Mouse (Mus musculus): ENCODE data around the gene Nemp1. TPM values are rescaled to one million over a fixed set of nuclear protein-coding genes. Genes with fewer than 3 reads are reported as not detected.
"Not testable (repeated sequence)": the region's sequence is repeated elsewhere in the genome, so short reads cannot be mapped to it uniquely, and the experiment has no call there.

Nemp1 gene
- polyA plus RNA-seq, 3 experiments from 2014 or later = 3.7 to 5.9 (median 5.7) TPM

- ATAC-seq = no peak
Measured at GRCm38 (mm10) chr10:127645791-127646190, 20.9 kb upstream of the Nemp1 start.

DNA sequence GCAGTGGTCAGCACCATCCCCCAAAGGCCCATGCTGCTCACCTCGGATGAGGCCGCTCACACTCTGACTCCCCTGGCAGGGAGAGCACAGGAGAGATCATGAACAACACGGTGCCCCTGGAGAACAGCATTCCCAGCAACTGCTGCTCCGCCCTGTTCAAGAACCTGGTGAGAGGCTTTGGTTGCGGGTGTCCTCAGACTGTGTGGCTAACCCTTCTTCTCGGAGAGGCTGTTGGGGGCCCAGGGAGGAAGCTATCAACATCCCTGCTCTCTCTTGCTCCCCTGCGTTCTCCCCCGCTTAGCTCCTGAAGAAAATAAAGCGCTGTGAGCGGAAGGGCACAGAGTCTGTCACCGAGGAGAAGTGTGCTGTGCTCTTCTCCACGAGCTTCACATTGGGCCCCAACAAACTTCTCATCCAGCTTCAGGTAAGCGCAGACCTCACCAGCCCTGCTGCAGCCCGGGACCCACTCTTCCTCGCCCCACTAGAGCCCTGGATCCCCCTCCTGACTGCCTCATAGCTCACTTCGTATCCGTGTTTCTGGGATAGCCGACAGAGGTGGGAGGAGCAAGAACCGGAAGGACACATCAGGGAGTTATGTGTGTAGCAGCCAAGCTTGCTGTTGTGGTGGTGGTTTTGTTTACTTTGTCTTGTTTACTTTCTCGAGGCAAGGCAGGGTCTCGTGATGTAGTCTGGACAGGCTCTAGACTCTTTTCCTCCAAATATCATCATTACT lies 13.6 kb upstream of the Nemp1 start:
- ATAC-seq = no peak

GRCm38 (mm10) chr10:127654970-127655579 lies 11.6 kb upstream of the Nemp1 start:
- ATAC-seq = no peak

DNA sequence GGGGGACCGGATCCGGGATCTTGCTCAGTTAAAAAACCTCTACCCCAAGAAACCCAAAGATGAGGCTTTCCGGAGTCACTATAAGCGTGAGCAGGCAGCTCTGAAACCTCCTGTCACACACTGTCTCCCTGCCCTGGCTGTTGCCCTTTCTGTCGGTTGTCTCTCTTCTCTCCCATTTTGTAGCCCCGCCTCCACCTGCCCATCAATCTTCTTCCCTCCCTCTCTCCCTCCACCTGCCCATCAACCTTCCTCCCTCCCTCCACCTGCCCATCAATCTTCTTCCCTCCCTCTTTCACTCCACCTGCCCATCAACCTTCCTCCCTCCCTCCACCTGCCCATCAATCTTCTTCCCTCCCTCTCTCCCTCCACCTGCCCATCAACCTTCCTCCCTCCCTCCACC lies 9.1 kb upstream of the Nemp1 start:
- not testable (repeated sequence) for ATAC-seq

DNA sequence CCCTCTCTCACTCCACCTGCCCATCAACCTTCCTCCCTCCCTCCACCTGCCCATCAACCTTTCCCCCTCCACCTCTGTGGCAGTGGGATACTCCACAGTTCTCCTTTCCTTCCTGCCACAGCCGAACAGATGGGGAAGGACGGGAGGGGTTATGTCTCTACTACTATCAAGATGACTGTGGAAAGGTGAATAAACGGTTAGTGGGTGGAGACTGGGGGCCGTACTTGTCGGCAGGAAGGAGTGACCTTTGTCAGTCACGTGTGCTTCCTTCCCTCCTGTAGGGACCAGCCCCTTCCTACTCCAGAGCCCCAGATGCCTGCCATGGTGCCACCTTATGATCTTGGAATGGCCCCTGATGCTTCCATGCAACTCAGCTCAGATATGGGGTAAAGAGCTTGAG lies 8.6 kb upstream of the Nemp1 start:
- ATAC-seq = peak; percentile 31

GRCm38 (mm10) chr10:127659551-127659950 lies 7.2 kb upstream of the Nemp1 start:
- no peak for ATAC-seq

DNA sequence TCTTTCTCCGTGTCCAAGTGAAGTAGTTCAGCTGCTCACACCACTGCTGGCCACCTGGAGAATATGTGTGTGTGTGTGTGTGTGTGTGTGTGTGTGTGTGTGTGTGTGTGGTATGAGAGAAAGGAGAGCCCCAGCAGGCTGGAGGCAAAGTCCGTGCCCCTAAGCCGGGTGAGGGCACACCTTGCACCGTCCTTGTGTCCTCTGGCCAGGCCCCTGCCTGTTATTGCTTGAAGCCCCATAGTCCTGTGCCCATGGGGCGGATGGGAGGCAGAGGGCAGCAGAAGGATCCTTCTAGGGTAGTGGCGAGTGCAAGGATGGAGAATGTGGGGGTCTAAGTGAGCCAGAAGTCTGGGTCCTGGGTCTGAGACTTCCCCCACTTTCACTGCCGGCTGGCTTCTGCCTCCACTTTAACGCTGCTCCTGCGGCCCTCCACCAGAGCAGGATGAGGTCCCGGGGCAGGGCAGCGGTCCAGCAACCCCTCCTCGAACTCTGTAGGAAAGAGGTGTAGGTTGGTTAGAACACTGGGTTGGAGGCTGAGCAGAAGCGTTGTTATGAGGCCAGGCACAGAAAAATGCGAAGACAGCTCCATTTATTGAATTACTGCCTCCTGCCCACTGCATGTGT lies 5.3 kb upstream of the Nemp1 start:
- ATAC-seq = no peak

DNA sequence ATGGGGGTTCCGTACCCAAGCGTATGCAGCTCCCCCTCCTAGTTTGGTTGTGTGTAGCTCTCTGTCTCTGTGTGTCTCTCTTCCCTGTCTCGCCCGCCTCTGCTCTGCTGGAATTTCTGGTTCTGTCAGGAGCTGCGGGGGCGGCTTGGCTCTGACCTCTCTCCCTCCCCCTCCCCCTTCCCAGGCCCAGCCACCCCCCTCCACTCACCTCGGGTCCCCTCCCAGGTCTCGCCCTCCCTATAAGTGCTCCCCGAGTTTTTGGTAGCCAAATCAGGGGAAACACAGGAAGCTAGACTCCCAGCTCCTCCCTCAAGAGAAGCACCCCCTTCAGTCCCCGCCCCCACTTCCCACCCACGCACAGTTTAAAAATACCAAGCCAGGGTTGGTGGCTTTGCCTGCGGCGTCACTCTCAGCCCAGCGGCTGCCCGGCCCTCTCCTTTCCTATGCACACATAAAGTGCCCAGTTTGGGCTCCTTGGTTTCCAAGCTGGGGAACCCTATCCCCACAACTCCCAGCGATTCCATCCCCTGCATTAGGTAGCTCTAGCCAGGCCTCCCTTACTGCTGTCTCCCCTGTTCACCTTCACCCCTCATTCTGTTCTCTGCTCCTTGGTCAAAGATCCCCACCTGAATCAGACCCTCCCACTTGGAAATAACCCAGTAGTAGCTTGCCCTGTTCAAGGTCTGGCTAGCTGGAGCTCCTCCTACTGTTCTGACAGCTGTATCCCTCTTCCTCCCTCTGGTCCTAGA lies 4.6 kb upstream of the Nemp1 start:
- peak; percentile 60 for ATAC-seq

GRCm38 (mm10) chr10:127662666-127663253 lies 3.9 kb upstream of the Nemp1 start:
- ATAC-seq = no peak

DNA sequence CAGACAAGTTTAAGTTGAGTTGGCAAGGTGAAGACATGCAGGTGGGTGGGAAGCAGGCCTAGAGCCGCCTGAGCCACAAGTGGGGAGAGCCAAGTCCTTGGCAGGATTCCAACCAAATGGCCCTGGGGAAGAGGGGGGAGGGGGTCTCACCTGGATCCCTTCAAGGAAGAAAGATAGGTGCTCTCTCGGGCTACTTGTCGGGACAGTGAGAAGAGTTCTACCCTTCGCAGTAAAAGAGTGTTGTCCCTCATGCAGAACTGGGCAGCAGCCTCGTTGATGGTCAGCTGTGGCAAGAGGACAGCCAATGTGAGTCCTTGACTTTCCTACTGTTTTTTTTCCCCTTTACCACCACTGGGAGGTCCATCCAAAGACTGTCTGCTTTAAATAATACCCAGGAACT lies 3.1 kb upstream of the Nemp1 start:
- ATAC-seq = no peak

- no peak for ATAC-seq
Measured at GRCm38 (mm10) chr10:127664166-127664565, 2.5 kb upstream of the Nemp1 start.

- no peak for ATAC-seq
Measured at GRCm38 (mm10) chr10:127664891-127665290, 1.8 kb upstream of the Nemp1 start.

DNA sequence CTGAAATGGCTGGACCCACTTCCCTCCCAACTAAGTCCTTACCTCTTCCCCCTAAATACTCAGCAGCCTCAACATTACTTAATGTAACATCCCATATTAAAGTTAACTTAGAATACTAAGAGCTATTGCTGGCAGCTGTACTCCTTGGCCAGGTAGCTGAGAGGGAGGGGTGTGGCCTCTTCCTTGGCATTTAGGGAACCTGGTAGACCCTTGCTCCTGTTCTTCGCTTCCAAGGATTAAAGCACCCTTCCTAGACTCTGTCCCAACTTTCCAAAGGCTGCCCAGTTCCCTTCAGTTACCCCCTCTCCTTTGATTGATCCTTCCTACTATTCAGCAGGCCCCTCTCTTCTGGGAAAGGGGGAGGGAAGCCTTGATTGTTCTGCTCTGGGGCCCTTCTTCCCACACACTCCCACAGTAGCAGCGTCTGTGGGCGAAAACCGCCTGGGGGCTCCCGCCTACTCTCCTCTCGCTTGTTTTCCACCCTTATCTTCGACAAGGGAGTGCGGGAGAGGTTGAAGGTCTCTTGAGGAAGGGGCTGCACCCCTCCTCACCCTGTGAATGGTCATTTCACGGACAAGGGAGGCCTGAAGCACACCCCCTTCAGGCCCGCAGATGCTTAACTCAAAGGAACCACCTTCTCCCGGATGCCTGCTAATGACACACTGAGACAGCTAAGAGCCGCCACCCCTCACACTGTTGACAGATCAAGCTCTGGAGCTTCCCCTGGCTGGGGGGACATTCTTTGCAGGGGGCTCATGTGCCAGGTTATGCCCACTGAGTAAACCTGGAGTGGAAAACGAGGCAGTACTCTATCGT lies 1.1 kb upstream of the Nemp1 start:
- no peak for ATAC-seq

DNA sequence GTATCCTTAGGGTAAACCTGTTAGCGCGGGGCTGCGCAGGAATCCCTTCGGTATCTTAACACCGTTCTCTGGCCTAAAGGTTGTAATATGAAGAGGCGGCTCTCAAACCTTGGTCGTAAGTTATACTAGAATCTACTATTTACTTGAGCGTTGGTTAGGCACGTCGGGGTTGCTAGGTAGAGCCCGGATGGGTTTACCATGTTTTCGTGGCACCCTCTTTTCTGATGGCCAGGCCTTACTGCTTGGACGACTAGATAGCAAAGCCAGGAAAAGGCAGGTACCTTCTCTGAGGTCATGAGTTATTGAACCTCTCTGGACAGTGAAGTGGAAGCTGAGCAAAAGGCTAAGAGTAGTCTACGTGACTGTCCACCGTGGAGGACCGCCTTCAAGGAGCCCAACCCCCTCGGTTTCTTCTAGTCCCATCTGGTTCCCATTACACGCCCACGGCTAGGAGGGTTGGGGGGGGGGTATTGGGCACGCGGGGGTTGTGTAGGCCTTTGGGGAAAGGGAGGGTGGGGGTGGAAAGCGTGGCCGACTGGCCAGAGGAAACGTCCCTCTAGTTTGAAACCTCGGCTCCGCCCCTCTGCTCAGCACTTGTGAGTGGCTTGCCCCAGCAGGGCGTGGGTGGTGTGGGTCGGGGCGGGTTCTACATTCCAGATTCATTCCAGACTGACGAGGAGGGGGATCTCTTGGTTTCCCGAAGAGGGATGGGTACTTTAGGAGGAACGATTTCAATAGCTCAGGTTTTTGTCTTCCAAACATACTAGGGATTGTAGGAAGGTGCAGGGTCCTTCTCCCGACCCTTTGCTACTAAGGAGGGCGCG lies 780 bp downstream of the Nemp1 start:
- ATAC-seq = peak; percentile 38

DNA sequence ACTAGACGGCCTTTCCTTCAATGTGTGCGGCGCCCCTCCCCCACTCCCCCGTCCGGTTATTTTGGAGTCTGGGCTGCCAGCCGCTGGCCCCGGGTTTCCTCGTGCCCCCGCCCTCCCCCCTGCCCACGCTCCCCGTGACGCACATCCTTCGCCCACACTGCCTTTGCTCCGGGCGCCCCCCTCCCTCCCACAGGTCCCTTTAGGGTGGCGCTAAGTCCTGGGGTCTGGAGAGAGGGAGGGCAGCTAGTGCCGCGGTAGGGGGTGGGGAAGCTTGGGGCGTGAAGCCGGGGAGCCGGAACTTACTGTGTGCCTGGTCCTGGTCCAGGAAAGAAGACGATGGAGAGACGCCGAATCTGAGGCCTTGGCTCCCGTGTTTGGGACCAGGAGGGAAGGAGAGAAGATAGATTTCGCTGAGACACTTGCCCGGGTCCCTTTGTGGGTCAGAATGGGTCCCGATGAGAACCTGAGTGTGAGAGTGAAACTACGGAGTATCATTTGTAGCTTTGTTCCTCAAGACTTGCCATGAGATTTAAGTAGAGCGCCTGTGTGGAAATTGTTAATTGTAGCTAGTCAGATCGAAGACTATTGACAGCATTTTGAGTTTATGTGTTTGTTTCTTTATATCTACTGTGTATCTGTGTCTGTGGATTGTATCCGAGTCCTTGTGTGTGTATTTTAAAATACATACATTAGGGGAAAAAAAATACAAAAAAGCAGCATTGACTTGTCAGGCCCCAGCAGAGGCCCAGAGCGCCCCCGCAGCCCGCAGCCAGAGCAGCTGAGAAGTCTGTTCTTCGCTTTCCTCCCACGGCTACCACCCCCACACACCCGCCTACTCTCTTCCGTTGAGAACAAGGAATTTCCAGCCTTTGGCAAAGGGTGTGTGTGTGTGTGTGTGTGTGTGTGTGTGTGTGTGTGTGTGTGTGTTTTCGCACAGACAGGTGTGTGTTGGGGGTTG lies 1.7 kb downstream of the Nemp1 start, which contains the start of gene Nab2:
Gene Nab2 (minus strand): TSS at position 476 of the 958 bp plus-strand sequence.
- ATAC-seq = peak; percentile 55

- no peak for ATAC-seq
Measured at GRCm38 (mm10) chr10:127669170-127669569, 2.5 kb downstream of the Nemp1 start.

- ATAC-seq = no peak
Measured at GRCm38 (mm10) chr10:127670185-127670584, 3.5 kb downstream of the Nemp1 start.

- no peak for ATAC-seq
Measured at GRCm38 (mm10) chr10:127671276-127671675, 4.6 kb downstream of the Nemp1 start.

- ATAC-seq = no peak
Measured at GRCm38 (mm10) chr10:127674046-127674655, 7.5 kb downstream of the Nemp1 start.
